Mouse (Mus musculus): Measurements from ENCODE around the gene Aqr. TPM values are rescaled to one million over a fixed set of nuclear protein-coding genes. Genes with fewer than 3 reads are reported as not detected.

The Aqr gene
- polyA plus RNA-seq, 1 experiment: 10.2 TPM

DNA sequence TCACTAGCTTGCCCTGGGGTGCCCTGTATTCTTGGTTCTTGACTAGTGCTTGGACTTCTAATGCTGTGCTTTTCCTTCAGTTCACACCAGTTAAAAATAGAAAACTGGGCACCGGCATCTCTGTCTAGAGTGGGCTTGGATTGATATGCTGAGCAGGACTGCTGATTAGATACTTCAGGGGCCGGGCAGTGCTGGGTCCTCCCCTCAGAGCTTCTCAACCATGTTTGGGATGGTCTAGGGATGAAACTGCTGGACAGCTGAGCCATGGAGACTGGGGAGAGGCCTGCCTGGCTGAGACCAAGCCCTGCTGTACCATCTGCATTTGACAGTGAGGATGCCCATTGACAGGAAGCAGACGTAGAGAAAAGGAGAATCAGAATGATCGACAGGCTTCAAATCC is 132.7 kb downstream of the Aqr start:
- no peak for TF ChIP-seq POLR2A (IDR thresholded peaks at IDR 0.05; ENCODE audit: low read depth, low read length)
- no peak for TF ChIP-seq CTCF (IDR thresholded peaks at IDR 0.05; ENCODE audit: extremely low read depth, insufficient read length, insufficient replicate concordance, low read depth, low read length)
- Histone ChIP-seq H3K4me3 (ENCODE audit: low read depth, low read length) (no peak overlapping the region), H3K27ac (ENCODE audit: insufficient read depth, low read depth, low read length) (no peak overlapping the region), H3K27me3 (ENCODE audit: control insufficient read depth, insufficient read depth, low read length) (no peaks in the 10 kb centered on the region), H3K4me1 (ENCODE audit: control insufficient read depth, insufficient read depth, insufficient read length, low read length) (no peaks in the 10 kb centered on the region), H3K36me3 (ENCODE audit: control insufficient read depth, insufficient read depth, low read length) (no peaks in the 10 kb centered on the region)
- 79% methylated on average over 4 of the region's 4 CpGs for whole genome bisulfite sequencing

DNA sequence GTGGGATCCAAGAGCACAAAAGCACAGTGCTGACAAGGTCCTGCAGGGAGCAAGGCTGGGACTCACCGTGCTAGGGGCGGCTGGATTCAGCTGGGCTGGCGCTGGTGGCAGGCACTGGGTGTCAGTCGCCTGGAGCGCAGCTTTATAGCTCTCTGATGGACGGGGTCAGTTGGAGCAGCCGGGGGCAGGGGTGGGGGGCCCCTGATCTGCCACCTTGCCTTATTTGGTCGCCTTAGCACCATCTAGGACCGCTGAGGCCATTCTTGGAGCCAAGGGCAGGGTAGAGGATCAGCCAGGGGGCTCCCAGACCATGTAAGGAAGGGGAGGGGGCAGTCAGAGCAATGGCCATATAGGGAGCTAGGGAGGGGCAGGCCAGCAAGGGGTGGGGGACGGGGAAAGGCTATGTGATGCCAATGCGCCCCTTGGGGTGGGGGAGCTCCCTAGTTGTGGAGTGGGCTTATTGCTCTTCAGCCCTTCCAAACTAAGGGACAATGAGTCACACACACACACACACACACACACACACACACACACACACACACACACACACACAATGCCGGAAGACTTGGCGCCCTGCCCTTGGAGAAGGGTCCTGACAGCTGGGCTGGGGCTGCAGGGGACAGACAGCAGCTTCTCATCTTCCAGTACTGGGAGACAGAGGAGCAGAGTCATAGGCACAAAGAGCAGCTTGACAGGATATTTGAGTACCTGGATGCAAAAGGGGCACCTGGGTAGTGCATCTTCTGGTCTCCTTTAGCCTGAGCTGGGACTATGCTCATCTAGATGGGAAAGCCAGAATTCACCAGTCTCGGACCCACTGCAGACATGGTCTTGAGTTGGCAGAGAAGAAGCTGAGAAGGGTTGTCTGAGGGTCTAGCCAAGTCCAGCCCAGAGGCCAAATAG is 133.9 kb downstream of the Aqr start, which contains the start of gene Actc1:
TSS of gene Actc1 (minus strand) at position 853 of the 903 bp plus-strand sequence.
- Histone ChIP-seq H3K4me1 (ENCODE audit: control insufficient read depth, insufficient read depth, insufficient read length, low read length) (no peaks in the 10 kb centered on the region), H3K36me3 (ENCODE audit: control insufficient read depth, insufficient read depth, low read length) (no peaks in the 10 kb centered on the region), H3K27ac (ENCODE audit: insufficient read depth, low read depth, low read length) (no peak within 1 kb of the TSS), H3K27me3 (ENCODE audit: control insufficient read depth, insufficient read depth, low read length) (no peaks in the 10 kb centered on the region), H3K4me3 (ENCODE audit: low read depth, low read length) (no peak within 1 kb of the TSS)
- TF ChIP-seq CTCF (IDR thresholded peaks at IDR 0.05; ENCODE audit: extremely low read depth, insufficient read length, insufficient replicate concordance, low read depth, low read length) (no peak), POLR2A (IDR thresholded peaks at IDR 0.05; ENCODE audit: low read depth, low read length) (no peak)
- 26% methylated on average over 14 of the region's 14 CpGs for WGBS

DNA sequence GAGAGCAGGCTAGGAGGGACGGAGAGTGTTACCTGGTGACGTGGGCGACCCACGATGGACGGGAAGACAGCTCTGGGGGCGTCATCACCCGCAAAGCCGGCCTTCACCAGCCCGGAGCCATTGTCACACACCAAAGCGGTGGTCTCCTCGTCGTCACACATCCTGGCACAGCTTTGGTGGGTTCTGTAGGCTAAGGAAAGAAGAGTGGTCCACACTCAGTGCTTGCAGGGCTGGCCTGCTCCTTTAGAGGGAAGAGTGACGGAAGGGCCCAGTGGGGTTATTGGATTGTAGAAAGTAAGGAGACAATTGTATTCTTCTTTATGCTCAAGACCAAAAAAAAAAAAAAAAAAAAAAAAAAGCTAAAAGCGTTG is 135.0 kb downstream of the Aqr start:
- Histone ChIP-seq H3K36me3 (ENCODE audit: control insufficient read depth, insufficient read depth, low read length) (no peaks in the 10 kb centered on the region), H3K27me3 (ENCODE audit: control insufficient read depth, insufficient read depth, low read length) (no peaks in the 10 kb centered on the region), H3K27ac (ENCODE audit: insufficient read depth, low read depth, low read length) (no peak overlapping the region), H3K4me3 (ENCODE audit: low read depth, low read length) (no peak overlapping the region), H3K4me1 (ENCODE audit: control insufficient read depth, insufficient read depth, insufficient read length, low read length) (no peaks in the 10 kb centered on the region)
- TF ChIP-seq CTCF (IDR thresholded peaks at IDR 0.05; ENCODE audit: extremely low read depth, insufficient read length, insufficient replicate concordance, low read depth, low read length) (no peak), POLR2A (IDR thresholded peaks at IDR 0.05; ENCODE audit: low read depth, low read length) (no peak)
- 90% methylated on average over 14 of the region's 14 CpGs for WGBS

Other genes starting within 250 kb of the Aqr start
- gene Gjd2, start 173.4 kb downstream of the Aqr start, polyA plus RNA-seq (2012; rRNA removed): not detected in 2 replicates
- gene Actc1, start 133.5 kb downstream of the Aqr start, polyA plus RNA-seq (2012; rRNA removed): 0.93 and 4.3 TPM in 2 replicates
- gene Zfp770, start 14.4 kb upstream of the Aqr start, polyA plus RNA-seq (2012; rRNA removed): 0.09 and 0.13 TPM in 2 replicates

All from small intestine, adult 2 months (tissue).